8 mouse cellular contexts compared by ENCODE assay signal in genomic region chr17:47922116-47922515, GRCm38 (mm10). TPM values are rescaled to one million over a fixed set of nuclear protein-coding genes. Genes with fewer than 3 reads are reported as not detected.
DNase-seq lines count a peak whose midpoint lies in the region; ATAC-seq and TF ChIP-seq lines count a peak whose summit lies in the region.

No protein-coding gene starts in this region.

- no peak for ATAC-seq in kidney, embryonic 14.5 days (ENCODE audit: low FRiP score, low TSS enrichment)
- no peak for ATAC-seq in embryonic facial prominence, embryonic 12.5 days (ENCODE audit: insufficient number of reproducible peaks, insufficient read depth, low FRiP score, low TSS enrichment)
- no peak for ATAC-seq in intestine, embryonic 16.5 days

- no peak for DNase-seq in kidney, postnatal 10 days
- no peak for DNase-seq in layer of hippocampus, adult 9-10 months (ENCODE audit: low spot score)
- DNase-seq in kidney, adult 9 months: no peak
- no peak for DNase-seq in adrenal gland, adult 2 months

- WGBS in kidney, embryonic 14.5 days: 3% methylated on average over 21 of the region's 21 CpGs
- WGBS in embryonic facial prominence, embryonic 12.5 days: 2% methylated on average over 21 of the region's 21 CpGs
- 4% methylated on average over 21 of the region's 21 CpGs for WGBS in intestine, embryonic 16.5 days
- WGBS in olfactory bulb, adult 2 months: 23% methylated on average over 21 of the region's 21 CpGs

- peak overlapping the region; percentile 88 for H3K4me2 ChIP-seq in kidney, embryonic 14.5 days (replicated peaks; ENCODE audit: low read depth, low read length)
- H3K4me2 ChIP-seq in embryonic facial prominence, embryonic 12.5 days (replicated peaks): peak overlapping the region; percentile 86
- H3K4me2 ChIP-seq in intestine, embryonic 16.5 days (ENCODE audit: low read depth, low read length): peak overlapping the region; percentile 61

- H3K27ac ChIP-seq in kidney, embryonic 14.5 days (ENCODE audit: low read depth, low read length): no peak overlapping the region
- peak overlapping the region; percentile 98; the same call in 1 of the 2 replicates for H3K27ac ChIP-seq in embryonic facial prominence, embryonic 12.5 days
- H3K27ac ChIP-seq in intestine, embryonic 16.5 days (ENCODE audit: low read length): peak overlapping the region; percentile 53
- no peak overlapping the region for H3K27ac ChIP-seq in olfactory bulb, adult 2 months (ENCODE audit: insufficient read depth, low read depth, low read length)

- no peak for TF ChIP-seq CTCF in olfactory bulb, adult 2 months (IDR thresholded peaks at IDR 0.05; ENCODE audit: insufficient read depth, low read depth, low read length)

- peak overlapping the region; percentile 95 for H3K4me3 ChIP-seq in kidney, embryonic 14.5 days (ENCODE audit: low read length)
- peak overlapping the region; percentile 99 for H3K4me3 ChIP-seq in embryonic facial prominence, embryonic 12.5 days
- H3K4me3 ChIP-seq in intestine, embryonic 16.5 days (ENCODE audit: low read length): peak overlapping the region; percentile 91
- peak overlapping the region; percentile 23 for H3K4me3 ChIP-seq in olfactory bulb, adult 2 months (ENCODE audit: insufficient read depth, low read depth, low read length)

- H3K27me3 ChIP-seq in kidney, embryonic 14.5 days (ENCODE audit: control insufficient read depth, insufficient read depth, low read length): no peaks in the 10 kb centered on the region
- 0 out of 2 replicates have a peak, but pooled peaks cover 4% of the 10 kb centered on the region for H3K27me3 ChIP-seq in embryonic facial prominence, embryonic 12.5 days
- no peaks in the 10 kb centered on the region for H3K27me3 ChIP-seq in intestine, embryonic 16.5 days (replicated peaks; ENCODE audit: control insufficient read depth, insufficient read depth, low read length)

- no peaks in the 10 kb centered on the region for H3K9me3 ChIP-seq in kidney, embryonic 14.5 days (ENCODE audit: control insufficient read depth, low read length)
- no peaks in the 10 kb centered on the region for H3K9me3 ChIP-seq in embryonic facial prominence, embryonic 12.5 days
- H3K9me3 ChIP-seq in intestine, embryonic 16.5 days (ENCODE audit: control insufficient read depth, low read length): no peaks in the 10 kb centered on the region

- H3K36me3 ChIP-seq in kidney, embryonic 14.5 days (ENCODE audit: control insufficient read depth, insufficient read depth, low read length): no peaks in the 10 kb centered on the region; the same call in 1 of the 2 replicates
- peaks cover 9% of the 10 kb centered on the region; the same call in 1 of the 2 replicates for H3K36me3 ChIP-seq in embryonic facial prominence, embryonic 12.5 days
- no peaks in the 10 kb centered on the region for H3K36me3 ChIP-seq in intestine, embryonic 16.5 days (ENCODE audit: control insufficient read depth, insufficient read depth, low read length)

- peaks cover 37% of the 10 kb centered on the region for H3K4me1 ChIP-seq in kidney, embryonic 14.5 days (ENCODE audit: control insufficient read depth, insufficient read depth, low read length)
- H3K4me1 ChIP-seq in embryonic facial prominence, embryonic 12.5 days: peaks cover 63% of the 10 kb centered on the region
- peaks cover 45% of the 10 kb centered on the region for H3K4me1 ChIP-seq in intestine, embryonic 16.5 days (ENCODE audit: control insufficient read depth, insufficient read depth, low read length)
- H3K4me1 ChIP-seq in olfactory bulb, adult 2 months (ENCODE audit: control insufficient read depth, insufficient read depth, low read length): peaks cover 26% of the 10 kb centered on the region

- no peak for TF ChIP-seq POLR2A in olfactory bulb, adult 2 months (IDR thresholded peaks at IDR 0.05; ENCODE audit: insufficient read depth, low read depth, low read length)

- peak overlapping the region; percentile 94; the same call in 1 of the 2 replicates for H3K9ac ChIP-seq in kidney, embryonic 14.5 days (ENCODE audit: low read depth, low read length)
- peak overlapping the region; percentile 98 for H3K9ac ChIP-seq in embryonic facial prominence, embryonic 12.5 days
- peak overlapping the region; percentile 97 for H3K9ac ChIP-seq in intestine, embryonic 16.5 days (ENCODE audit: low read depth, low read length)

RNA-seq across cellular contexts. Expression of gene Foxp4, which starts 2.3 kb away (rescaled TPM):
- 23.9 and 25.4 TPM in 2 replicates for polyA plus RNA-seq in kidney, embryonic 14.5 days (2014; fragmentation: Nextera tagmentation; extraction: Ambion mirVana)
- polyA plus RNA-seq in embryonic facial prominence, embryonic 12.5 days (2016; fragmentation: Nextera tagmentation; extraction: Ambion mirVana): 51.0 and 52.4 TPM in 2 replicates
- 12.5 and 13.6 TPM in 2 replicates for polyA plus RNA-seq in intestine, embryonic 16.5 days (2015; fragmentation: Nextera tagmentation; extraction: Ambion mirVana)
- not detected in 2 replicates for polyA plus RNA-seq in olfactory bulb, adult 2 months (2012; ENCODE audit: insufficient read depth, insufficient read length, low replicate concordance, missing spikeins)
- 10 to 100 TPM; 21.8 to 25.3 TPM for total RNA-seq in adrenal gland, adult 2 months (2021)
- 61.2 and 76.5 TPM in 2 replicates for polyA plus RNA-seq in adrenal gland, adult 2 months (2012; rRNA removed)

Comparison
In these comparisons a context has a peak if more than half of its experiments do, and no peak if none do; other contexts are left out.
1. H3K27ac ChIP-seq: peak in embryonic facial prominence, embryonic 12.5 days (single experiment) and intestine, embryonic 16.5 days (single experiment); none in kidney, embryonic 14.5 days (single experiment) and olfactory bulb, adult 2 months (single experiment).
2. H3K4me3 ChIP-seq: peak in every context shown above with its lines; median percentile 99 in embryonic facial prominence, embryonic 12.5 days; 95 in kidney, embryonic 14.5 days; 91 in intestine, embryonic 16.5 days; 23 in olfactory bulb, adult 2 months.
3. RNA of gene Foxp4, which starts 2.3 kb away (polyA plus RNA-seq): 61.2 to 76.5 TPM in adrenal gland, adult 2 months, 51.0 to 52.4 TPM in embryonic facial prominence, embryonic 12.5 days, 23.9 to 25.4 TPM in kidney, embryonic 14.5 days and 12.5 to 13.6 TPM in intestine, embryonic 16.5 days; not detected in olfactory bulb, adult 2 months; every median in the first group is over 10 times any median in the second.
4. Peak in every context shown above with its lines, with median percentiles within 50 percentile points of each other: H3K4me2 ChIP-seq and H3K9ac ChIP-seq.